Mouse (Mus musculus): ENCODE results near the gene Vps25. TPM values are rescaled to one million over a fixed set of nuclear protein-coding genes. Genes with fewer than 3 reads are reported as not detected.

Vps25 gene
- total and polyA plus RNA-seq, 3 experiments, result 105 to 211 (median 132) TPM

DNA sequence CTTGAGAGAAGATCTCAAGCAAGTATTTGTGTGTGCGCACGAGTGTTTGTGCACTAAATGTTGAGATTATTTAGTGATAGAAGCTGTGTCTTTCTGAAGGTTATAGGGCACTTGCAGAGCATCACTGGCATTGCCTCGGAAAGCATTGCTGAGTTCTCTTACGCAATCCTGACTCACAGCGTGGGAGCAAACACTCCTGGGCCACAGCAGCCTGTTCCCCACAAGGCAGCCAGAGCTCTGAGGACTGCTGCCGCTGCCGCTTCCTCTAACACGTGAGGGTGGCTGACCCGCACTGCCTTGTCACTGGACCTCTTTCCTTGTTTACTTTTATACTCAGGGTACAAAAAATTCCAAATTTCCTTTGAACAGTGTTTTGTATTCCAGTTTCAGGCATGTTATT lies 33.8 kb downstream of the Vps25 start:
- Histone ChIP-seq H3K36me3 (replicated peaks in 1 of 2; ENCODE audit: control insufficient read depth in 1 of 2, insufficient read depth in 1 of 2, low read length in 1 of 2) (peaks cover 48 to 89% of the 10 kb centered on the region in 2 experiments), H3K4me2 (ENCODE audit: insufficient read depth, low read depth, poor library complexity, severe bottlenecking) (no peak overlapping the region), H3K9me3 (replicated peaks; ENCODE audit: low read length) (no peaks in the 10 kb centered on the region), H3K4me1 (ENCODE audit: control insufficient read depth in 1 of 2, insufficient read depth in 2 of 2) (0 out of 4 replicates have a peak, but pooled peaks cover 0 to 3% of the 10 kb centered on the region in 2 experiments), H3K27me3 (replicated peaks) (no peaks in the 10 kb centered on the region), H3K4me3 (replicated peaks in 1 of 3; ENCODE audit: low read depth in 2 of 3, low read length in 2 of 3, poor library complexity in 1 of 3) (no peak overlapping the region), H3K9ac (ENCODE audit: insufficient read depth, low read depth) (no peak overlapping the region), H3K27ac (ENCODE audit: insufficient read depth, low read depth) (no peak overlapping the region), H3K79me2 (replicated peaks; ENCODE audit: control insufficient read depth, extremely low read depth, insufficient read depth, poor library complexity, severe bottlenecking) (no peaks in the 10 kb centered on the region)
- in situ Hi-C loops (cut with MboI; ENCODE audit: low pct_ligation_motif_present, low pct_unique_long_range_greater_than_20kb, low sequenced_read_pairs) (no loop called here), dilution Hi-C loops (cut with MboI; ENCODE audit: extremely low pct_ligation_motif_present, extremely low pct_unique_long_range_greater_than_20kb, low sequenced_read_pairs) (no loop called here)
- DNase-seq (ENCODE audit: extremely low read depth), result no peak
- TF ChIP-seq MEF2A (IDR thresholded peaks at IDR 0.05; ENCODE audit: borderline replicate concordance, low read depth, low read length), result no peak
- no peak for TF ChIP-seq JUND (conservative IDR thresholded peaks at IDR 0.05; ENCODE audit: low read depth, low read length)
- TF ChIP-seq ZMIZ1 (IDR thresholded peaks at IDR 0.05; ENCODE audit: low read depth, low read length), result no peak

DNA sequence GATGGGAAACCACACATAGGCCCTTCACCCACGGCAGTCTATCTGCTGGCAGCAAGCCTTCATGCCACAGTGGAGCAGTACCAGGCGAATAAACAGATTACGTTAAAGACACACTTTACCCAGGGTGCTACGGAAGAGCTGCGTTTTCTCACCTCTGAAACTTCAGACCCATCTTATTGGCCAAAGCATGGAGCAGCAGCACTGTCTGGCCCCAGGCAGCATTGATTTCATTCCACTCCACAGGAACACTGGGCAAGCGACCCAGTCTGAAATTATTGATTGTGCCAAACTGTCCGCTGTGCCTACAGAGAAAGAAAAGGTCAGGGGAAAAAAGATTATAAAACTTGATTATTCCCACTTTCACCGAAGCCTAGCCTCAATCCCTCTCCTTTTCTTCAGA lies 37.7 kb downstream of the Vps25 start:
- dilution Hi-C loops (cut with MboI; ENCODE audit: extremely low pct_ligation_motif_present, extremely low pct_unique_long_range_greater_than_20kb, low sequenced_read_pairs), result no loop called here
- DNase-seq (ENCODE audit: extremely low read depth), result no peak
- peaks cover 5% of the 10 kb centered on the region; the same call in 1 of the 2 replicates for H3K79me2 ChIP-seq (replicated peaks; ENCODE audit: control insufficient read depth, extremely low read depth, insufficient read depth, poor library complexity, severe bottlenecking)
- no peaks in the 10 kb centered on the region for H3K9me3 ChIP-seq (replicated peaks; ENCODE audit: low read length)
- H3K27me3 ChIP-seq (replicated peaks), result no peaks in the 10 kb centered on the region
- no peak overlapping the region for H3K9ac ChIP-seq (ENCODE audit: insufficient read depth, low read depth)
- TF ChIP-seq NRF1 (IDR thresholded peaks at IDR 0.05; ENCODE audit: low read depth, low read length) (no peak), NELFE (IDR thresholded peaks at IDR 0.05; ENCODE audit: low read depth, low read length) (no peak), CHD1 (IDR thresholded peaks at IDR 0.05; ENCODE audit: low read depth, low read length) (no peak), BHLHE40 (IDR thresholded peaks at IDR 0.05; ENCODE audit: low read depth, low read length) (no peak), SMC3 (IDR thresholded peaks at IDR 0.05; ENCODE audit: low read depth, low read length) (no peak), CHD2 (IDR thresholded peaks at IDR 0.05; ENCODE audit: low read length) (no peak), ETS1 (conservative IDR thresholded peaks at IDR 0.05; ENCODE audit: low read depth, low read length) (no peak), ZC3H11A (IDR thresholded peaks at IDR 0.05; ENCODE audit: low read depth, low read length) (no peak), RAD21 (IDR thresholded peaks at IDR 0.05; ENCODE audit: low read depth, low read length) (no peak), JUND (conservative IDR thresholded peaks at IDR 0.05; ENCODE audit: low read depth, low read length) (no peak), GABPA (IDR thresholded peaks at IDR 0.05; ENCODE audit: insufficient replicate concordance, low read depth, low read length) (no peak), ELF1 (IDR thresholded peaks at IDR 0.05; ENCODE audit: low read depth, low read length) (no peak), ZNF384 (IDR thresholded peaks at IDR 0.05; ENCODE audit: low read depth, low read length) (no peak), HCFC1 (IDR thresholded peaks at IDR 0.05; ENCODE audit: low read depth, low read length) (no peak), USF1 (IDR thresholded peaks at IDR 0.05; ENCODE audit: low read depth, low read length) (no peak), E2F4 (IDR thresholded peaks at IDR 0.05; ENCODE audit: insufficient replicate concordance, low read depth, low read length) (no peak), SIN3A (IDR thresholded peaks at IDR 0.05; ENCODE audit: low read length) (no peak), MYC (IDR thresholded peaks at IDR 0.05; ENCODE audit: low read depth, low read length) (no peak), EP300 (IDR thresholded peaks at IDR 0.05; ENCODE audit: low read length) (no peak), ZKSCAN1 (IDR thresholded peaks at IDR 0.05; ENCODE audit: borderline replicate concordance, low read depth, low read length) (no peak)
- peaks cover 74 to 96% of the 10 kb centered on the region in 2 experiments for H3K36me3 ChIP-seq (replicated peaks in 1 of 2; ENCODE audit: control insufficient read depth in 1 of 2, insufficient read depth in 1 of 2, low read length in 1 of 2)
- in situ Hi-C loops (cut with MboI; ENCODE audit: low pct_ligation_motif_present, low pct_unique_long_range_greater_than_20kb, low sequenced_read_pairs), result loop anchor here (10.0 kb wide), 1 partner anchor 76 kb away; no protein-coding TSS in a partner anchor
- no peaks in the 10 kb centered on the region for H3K4me1 ChIP-seq (ENCODE audit: control insufficient read depth in 1 of 2, insufficient read depth in 2 of 2)
- H3K4me3 ChIP-seq (replicated peaks in 1 of 3; ENCODE audit: low read depth in 2 of 3, low read length in 2 of 3, poor library complexity in 1 of 3), result no peak overlapping the region
- H3K4me2 ChIP-seq (ENCODE audit: insufficient read depth, low read depth, poor library complexity, severe bottlenecking), result no peak overlapping the region
- H3K27ac ChIP-seq (ENCODE audit: insufficient read depth, low read depth), result no peak overlapping the region

All from CH12.LX (cell line).